Mouse (Mus musculus) embryo, embryonic 9.5 days (tissue): ENCODE measurements around the gene Kmt5a.
"Not testable (repeated sequence)": the region's sequence is repeated elsewhere in the genome, so short reads cannot be mapped to it uniquely, and the experiment has no call there.

Experiments
- DNase-seq: peaks from one replicate; pipeline ENCODE4 v3.0.0-alpha.2; 2017; ENCODE audit errors: extremely low spot score

Gene Kmt5a

GRCm38 (mm10) chr5:124482966-124483654 is 43.4 kb downstream of the Kmt5a start, which contains the start of gene Snrnp35:
Gene Snrnp35 (plus strand): TSS chr5:124483134.
- peak; percentile 94 for DNase-seq

- no peak for DNase-seq
Measured at GRCm38 (mm10) chr5:124483655-124484396, 44.1 kb downstream of the Kmt5a start.

- no peak for DNase-seq
Measured at GRCm38 (mm10) chr5:124485654-124486053, 45.9 kb downstream of the Kmt5a start.

- no peak for DNase-seq
Measured at GRCm38 (mm10) chr5:124488885-124489284, 49.2 kb downstream of the Kmt5a start.

GRCm38 (mm10) chr5:124491732-124492131 is 52.0 kb downstream of the Kmt5a start:
- DNase-seq = no peak

GRCm38 (mm10) chr5:124492618-124493017 is 52.9 kb downstream of the Kmt5a start:
- DNase-seq = no peak

GRCm38 (mm10) chr5:124493455-124493854 is 53.7 kb downstream of the Kmt5a start:
- DNase-seq = no peak

GRCm38 (mm10) chr5:124495547-124495946 is 55.8 kb downstream of the Kmt5a start:
- no peak for DNase-seq

- DNase-seq = no peak
Measured at GRCm38 (mm10) chr5:124496614-124497514, 57.1 kb downstream of the Kmt5a start.

- no peak for DNase-seq
Measured at GRCm38 (mm10) chr5:124498221-124498876, 58.6 kb downstream of the Kmt5a start.

GRCm38 (mm10) chr5:124499001-124499400 is 59.3 kb downstream of the Kmt5a start:
- DNase-seq = peak; percentile 53

- DNase-seq = not testable (repeated sequence)
Measured at GRCm38 (mm10) chr5:124500037-124500436, 60.3 kb downstream of the Kmt5a start.

GRCm38 (mm10) chr5:124500573-124500972 is 60.8 kb downstream of the Kmt5a start:
- no peak for DNase-seq

GRCm38 (mm10) chr5:124501541-124501940 is 61.8 kb downstream of the Kmt5a start:
- DNase-seq = no peak

- no peak for DNase-seq
Measured at GRCm38 (mm10) chr5:124503742-124504141, 64.0 kb downstream of the Kmt5a start.

- no peak for DNase-seq
Measured at GRCm38 (mm10) chr5:124505235-124505634, 65.5 kb downstream of the Kmt5a start.

GRCm38 (mm10) chr5:124506731-124507359 is 67.1 kb downstream of the Kmt5a start:
- DNase-seq = no peak

GRCm38 (mm10) chr5:124509200-124509599 is 69.5 kb downstream of the Kmt5a start:
- DNase-seq = no peak

- no peak for DNase-seq
Measured at GRCm38 (mm10) chr5:124509742-124510237, 70.1 kb downstream of the Kmt5a start.

- no peak for DNase-seq
Measured at GRCm38 (mm10) chr5:124510536-124511050, 70.9 kb downstream of the Kmt5a start.
